Mouse (Mus musculus) layer of hippocampus, adult 8-10 months (tissue): ENCODE measurements at regions not wholly inside any gene's neighbourhood (a gene's known extent, or its start where the extent isn't known, plus 50 kb on each side); places are given as distances from the start of the nearest gene placed in this dataset.
"Not testable (repeated sequence)": the region's sequence is repeated elsewhere in the genome, so short reads cannot be mapped to it uniquely, and the experiment has no call there.

Experiments
- DNase-seq, 2 experiments: peaks; one replicate each; pipeline ENCODE4 v3.0.0; 2022; ENCODE audit warnings: low spot score in 2 of 2

GRCm38 (mm10) chr17:55036142-55036541 is 409.0 kb upstream of the St6gal2 start:
- no peak for DNase-seq

DNA sequence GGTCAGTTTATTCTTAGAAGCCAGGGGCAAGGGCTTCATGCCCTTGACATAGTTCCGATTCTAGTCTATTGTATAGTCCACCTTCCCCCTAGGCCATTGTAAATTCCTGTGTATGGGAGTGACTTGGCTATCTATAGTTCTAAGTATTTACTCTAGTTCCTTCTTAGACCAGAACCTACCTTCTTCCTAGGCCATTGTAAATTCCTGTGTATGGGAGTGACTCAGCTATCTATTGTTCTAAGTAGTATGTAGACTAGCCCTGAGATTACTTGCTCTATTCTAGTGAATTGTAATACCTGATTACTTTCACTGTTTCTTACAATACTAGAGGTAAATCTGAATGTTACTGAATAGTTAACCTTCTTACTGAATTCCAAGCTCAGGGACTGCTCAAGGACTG is 405.0 kb upstream of the St6gal2 start:
- not testable (repeated sequence) for DNase-seq

GRCm38 (mm10) chr17:55068420-55068819 is 376.8 kb upstream of the St6gal2 start:
- DNase-seq: no peak

DNA sequence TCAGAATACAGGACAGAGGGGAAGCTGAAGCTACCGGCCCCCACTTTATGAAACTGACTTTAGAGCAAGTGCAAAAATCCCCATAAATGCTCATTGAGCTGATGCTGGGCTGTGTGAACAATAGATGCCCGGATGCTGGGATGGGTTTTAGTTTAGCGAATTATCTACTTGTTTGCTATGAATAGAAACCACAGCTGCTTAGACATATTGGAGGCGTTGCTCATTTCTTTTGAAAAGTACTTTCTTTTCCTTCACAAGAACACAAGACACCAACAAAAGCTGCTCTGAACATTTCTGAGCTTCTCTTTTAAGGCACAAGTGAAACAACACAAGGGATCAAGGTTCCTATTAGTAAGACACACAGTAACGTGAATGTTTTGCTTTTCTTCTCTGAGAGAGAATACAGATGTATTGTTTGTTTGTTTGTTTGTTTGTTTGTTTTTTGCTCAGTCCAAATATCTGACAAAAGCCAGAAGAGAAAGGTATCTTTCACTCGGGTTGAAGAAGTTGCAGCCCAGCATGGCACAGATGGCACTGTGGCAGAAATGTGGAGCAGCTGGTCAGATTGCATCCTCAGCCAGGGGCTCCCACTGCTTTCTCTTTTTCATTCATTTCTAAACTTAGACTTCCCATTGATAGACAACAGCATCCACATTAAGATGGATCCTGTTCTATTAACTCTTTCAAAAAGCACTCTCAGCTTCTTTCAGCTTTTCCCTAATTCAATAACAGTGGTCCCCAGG is 361.7 kb upstream of the St6gal2 start:
- peak; percentile 15 for DNase-seq

GRCm38 (mm10) chr17:55090661-55091252 is 354.4 kb upstream of the St6gal2 start:
- DNase-seq: no peak

- DNase-seq: no peak
Observed at GRCm38 (mm10) chr17:55103470-55103869, 341.7 kb upstream of the St6gal2 start.

DNA sequence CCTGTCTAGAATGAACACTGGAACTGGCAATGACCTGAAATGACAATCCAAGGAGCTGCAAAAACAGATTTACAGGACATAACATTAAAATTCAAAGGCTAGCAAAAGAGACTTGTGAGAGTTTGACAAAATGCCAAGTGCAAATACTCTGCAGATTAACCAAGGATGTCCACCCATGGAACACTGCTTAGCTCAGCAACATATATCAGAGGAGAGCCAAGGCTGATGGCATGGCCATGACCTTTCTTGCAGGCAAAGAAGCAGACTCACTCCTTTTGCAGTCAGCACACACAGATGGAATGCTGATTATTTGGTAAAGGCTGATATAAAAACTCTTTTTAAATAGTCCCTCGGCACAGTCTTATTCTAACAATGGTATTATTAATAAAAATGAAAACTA is 320.3 kb upstream of the St6gal2 start:
- DNase-seq: no peak

- DNase-seq: not testable (repeated sequence)
Observed at GRCm38 (mm10) chr17:55130100-55130499, 315.1 kb upstream of the St6gal2 start.
